Mouse (Mus musculus): ENCODE results near the gene Notch3.
A peak's percentile ranks its signal among the peaks of the same experiment; 100 is the strongest.

Gene Notch3

GRCm38 (mm10) chr17:32169518-32170225, 3.0 kb upstream of the Notch3 start:
- no peak for ATAC-seq (ENCODE audit: insufficient number of reproducible peaks, low FRiP score, low TSS enrichment)

- ATAC-seq (ENCODE audit: insufficient number of reproducible peaks, low FRiP score, low TSS enrichment) = no peak
Measured at GRCm38 (mm10) chr17:32165803-32166595, 653 bp downstream of the Notch3 start.

- ATAC-seq (ENCODE audit: insufficient number of reproducible peaks, low FRiP score, low TSS enrichment) = no peak
Measured at GRCm38 (mm10) chr17:32165266-32165802, 1.3 kb downstream of the Notch3 start.

- ATAC-seq (ENCODE audit: insufficient number of reproducible peaks, low FRiP score, low TSS enrichment) = no peak
Measured at GRCm38 (mm10) chr17:32164780-32165179, 1.9 kb downstream of the Notch3 start.

- no peak for ATAC-seq (ENCODE audit: insufficient number of reproducible peaks, low FRiP score, low TSS enrichment)
Measured at GRCm38 (mm10) chr17:32163910-32164650, 2.6 kb downstream of the Notch3 start.

GRCm38 (mm10) chr17:32162112-32162850, 4.4 kb downstream of the Notch3 start:
- ATAC-seq (ENCODE audit: insufficient number of reproducible peaks, low FRiP score, low TSS enrichment) = peak; percentile 49; the same call in 1 of the 2 replicates

GRCm38 (mm10) chr17:32160882-32161281, 5.8 kb downstream of the Notch3 start:
- no peak for ATAC-seq (ENCODE audit: insufficient number of reproducible peaks, low FRiP score, low TSS enrichment)

GRCm38 (mm10) chr17:32158841-32159240, 7.8 kb downstream of the Notch3 start:
- ATAC-seq (ENCODE audit: insufficient number of reproducible peaks, low FRiP score, low TSS enrichment) = no peak

- no peak for ATAC-seq (ENCODE audit: insufficient number of reproducible peaks, low FRiP score, low TSS enrichment)
Measured at GRCm38 (mm10) chr17:32146718-32147117, 19.9 kb downstream of the Notch3 start.

- peak; percentile 56; the same call in 1 of the 2 replicates for ATAC-seq (ENCODE audit: insufficient number of reproducible peaks, low FRiP score, low TSS enrichment)
Measured at GRCm38 (mm10) chr17:32142907-32143854, 23.5 kb downstream of the Notch3 start.

GRCm38 (mm10) chr17:32142234-32142633, 24.4 kb downstream of the Notch3 start:
- ATAC-seq (ENCODE audit: insufficient number of reproducible peaks, low FRiP score, low TSS enrichment) = no peak

GRCm38 (mm10) chr17:32133375-32133774, 33.3 kb downstream of the Notch3 start:
- ATAC-seq (ENCODE audit: insufficient number of reproducible peaks, low FRiP score, low TSS enrichment) = no peak

- peak; percentile 49; the same call in 1 of the 2 replicates for ATAC-seq (ENCODE audit: insufficient number of reproducible peaks, low FRiP score, low TSS enrichment)
Measured at GRCm38 (mm10) chr17:32132087-32132486, 34.6 kb downstream of the Notch3 start.

- ATAC-seq (ENCODE audit: insufficient number of reproducible peaks, low FRiP score, low TSS enrichment) = no peak
Measured at GRCm38 (mm10) chr17:32130506-32130905, 36.1 kb downstream of the Notch3 start.

- ATAC-seq (ENCODE audit: insufficient number of reproducible peaks, low FRiP score, low TSS enrichment) = no peak
Measured at GRCm38 (mm10) chr17:32127195-32127594, 39.5 kb downstream of the Notch3 start.

GRCm38 (mm10) chr17:32125407-32125806, 41.2 kb downstream of the Notch3 start:
- no peak for ATAC-seq (ENCODE audit: insufficient number of reproducible peaks, low FRiP score, low TSS enrichment)

GRCm38 (mm10) chr17:32123545-32123944, 43.1 kb downstream of the Notch3 start:
- ATAC-seq (ENCODE audit: insufficient number of reproducible peaks, low FRiP score, low TSS enrichment) = no peak

GRCm38 (mm10) chr17:32122587-32122970, 44.1 kb downstream of the Notch3 start:
- ATAC-seq (ENCODE audit: insufficient number of reproducible peaks, low FRiP score, low TSS enrichment) = no peak
